ENCODE assay signal across 25 mouse cellular contexts in genomic region chr11:77483043-77483442, GRCm38 (mm10). TPM values are rescaled to one million over a fixed set of nuclear protein-coding genes. Genes with fewer than 3 reads are reported as not detected.
DNase-seq lines count a peak whose midpoint lies in the region; ATAC-seq and TF ChIP-seq lines count a peak whose summit lies in the region.
"Had no signal": no experiment of that assay in that cellular context is flagged by ENCODE, and none has a peak within 500 bp of the region (broad histone marks: within the 10 kb centered on the region; RNA-seq: fewer than 3 reads in every experiment).

No protein-coding gene starts in this region.

- no peak overlapping the region for H3K9ac ChIP-seq in stomach, postnatal 0 days (ENCODE audit: low read length)
- H3K9ac ChIP-seq: embryonic facial prominence, embryonic 12.5 days; forebrain, postnatal 0 days; intestine, embryonic 15.5 days; limb, embryonic 13.5 days; liver, embryonic 12.5 days; neural tube, embryonic 12.5 days had no signal

- WGBS in stomach, postnatal 0 days: 72% methylated on average over 3 of the region's 3 CpGs

- TF ChIP-seq EP300 in stomach, postnatal 0 days (optimal IDR thresholded peaks at IDR 0.05): no peak

- no peak for ATAC-seq in stomach, postnatal 0 days (ENCODE audit: low FRiP score, low TSS enrichment)
- ATAC-seq: forebrain, postnatal 0 days; hindbrain, embryonic 16.5 days; intestine, embryonic 15.5 days; liver, embryonic 12.5 days; Patski had no signal

- H3K4me3 ChIP-seq in stomach, postnatal 0 days (ENCODE audit: low read depth, low read length): no peak overlapping the region
- H3K4me3 ChIP-seq: embryonic facial prominence, embryonic 12.5 days; intestine, embryonic 15.5 days; limb, embryonic 13.5 days; liver, embryonic 12.5 days; megakaryocyte, embryonic 14.5 days; neural tube, embryonic 12.5 days had no signal

- H3K36me3 ChIP-seq in stomach, postnatal 0 days (ENCODE audit: control insufficient read depth, insufficient read depth, low read length): no peaks in the 10 kb centered on the region
- H3K36me3 ChIP-seq: embryonic facial prominence, embryonic 12.5 days; intestine, embryonic 15.5 days; limb, embryonic 13.5 days; liver, embryonic 12.5 days; neural tube, embryonic 12.5 days had no signal

- intact Hi-C loops in gastrocnemius, postnatal 36 days (cut with DNase I): no loop called here

- H3K9me3 ChIP-seq in stomach, postnatal 0 days (ENCODE audit: control insufficient read depth, low read length): no peaks in the 10 kb centered on the region
- H3K9me3 ChIP-seq: embryonic facial prominence, embryonic 12.5 days; intestine, embryonic 15.5 days; limb, embryonic 13.5 days; liver, embryonic 12.5 days; megakaryocyte, embryonic 14.5 days; neural tube, embryonic 12.5 days had no signal

- H3K27me3 ChIP-seq in stomach, postnatal 0 days (ENCODE audit: control insufficient read depth, insufficient read depth, low read length): no peaks in the 10 kb centered on the region
- H3K27me3 ChIP-seq: embryonic facial prominence, embryonic 12.5 days; intestine, embryonic 15.5 days; limb, embryonic 13.5 days; neural tube, embryonic 12.5 days; Patski had no signal

- no peak overlapping the region for H3K4me2 ChIP-seq in stomach, postnatal 0 days (replicated peaks; ENCODE audit: low read depth)
- H3K4me2 ChIP-seq: embryonic facial prominence, embryonic 12.5 days; intestine, embryonic 15.5 days; limb, embryonic 13.5 days; liver, embryonic 12.5 days; neural tube, embryonic 12.5 days had no signal

- H3K4me1 ChIP-seq in stomach, postnatal 0 days (replicated peaks; ENCODE audit: control insufficient read depth, insufficient read depth): peaks cover 5% of the 10 kb centered on the region; the same call in 1 of the 2 replicates

- DNase-seq in gastrocnemius, postnatal 10 days: peak; percentile 3
- no peak for DNase-seq in gastrocnemius, postnatal 36 days
- DNase-seq in 3134 (ENCODE audit: extremely low read depth, insufficient read length, low spot score) (peak; percentile 66), 3T3-L1 (ENCODE audit: low read depth, low spot score) (peak; percentile 51)
- DNase-seq in cerebellum, postnatal 25 days: peak; percentile 40 to 60
- no peak for DNase-seq in stomach, postnatal 0 days (ENCODE audit: low spot score)
- DNase-seq in urinary bladder, postnatal 36 days (ENCODE audit: low spot score in 2 of 2): no peak
- DNase-seq: adrenal gland, adult 8-10 months; forebrain, postnatal 0 days; heart, postnatal 4 days; kidney, adult 9 months; kidney, postnatal 14 days; lung, adult 18-20 months; midbrain, embryonic 14.5 days; right cerebral cortex, postnatal 14 days; thymus, postnatal 36 days had no signal

- TF ChIP-seq CTCF in stomach, postnatal 0 days (IDR thresholded peaks at IDR 0.05; ENCODE audit: low read depth): no peak

- no peak overlapping the region for H3K27ac ChIP-seq in stomach, postnatal 0 days (replicated peaks)
- H3K27ac ChIP-seq: embryonic facial prominence, embryonic 12.5 days; intestine, embryonic 15.5 days; limb, embryonic 13.5 days; liver, embryonic 12.5 days; neural tube, embryonic 12.5 days had no signal

RNA-seq across cellular contexts. Expression of gene Ankrd13b, which starts 6.4 kb away (rescaled TPM):
- 1 to 10 TPM; 7.2 to 9.3 TPM for total RNA-seq in gastrocnemius, postnatal 10 days (2021)
- 1 to 10 TPM; 7.3 to 8.3 TPM for total RNA-seq in gastrocnemius, postnatal 36 days (2021)
- 2.4 and 3.0 TPM in 2 replicates for polyA plus RNA-seq in stomach, postnatal 0 days (2015; fragmentation: Nextera tagmentation; extraction: Ambion mirVana)

RNA-seq across cellular contexts. Expression of gene Git1, which starts 10.3 kb away (rescaled TPM):
- total RNA-seq in gastrocnemius, postnatal 10 days (2021): 10 to 100 TPM; 31.5 to 39.9 TPM
- 10 to 100 TPM; 23.9 to 25.5 TPM for total RNA-seq in gastrocnemius, postnatal 36 days (2021)
- polyA plus RNA-seq in stomach, postnatal 0 days (2015; fragmentation: Nextera tagmentation; extraction: Ambion mirVana): 5.9 and 7.9 TPM in 2 replicates

RNA-seq across cellular contexts. Expression of gene Coro6, which starts 20.8 kb away (rescaled TPM):
- total RNA-seq in gastrocnemius, postnatal 10 days (2021): 10 to 100 TPM; 61.7 to 67.7 TPM
- total RNA-seq in gastrocnemius, postnatal 36 days (2021): 100 to 1,000 TPM; 140 to 181 TPM
- polyA plus RNA-seq in stomach, postnatal 0 days (2015; fragmentation: Nextera tagmentation; extraction: Ambion mirVana): 0.11 and 0.22 TPM in 2 replicates
- polyA plus RNA-seq: CD4-positive, CD25-positive, alpha-beta regulatory T cell, adult 4 months; liver, embryonic 12.5 days had no signal

RNA-seq across cellular contexts. Expression of gene Abhd15, which starts 31.9 kb away (rescaled TPM):
- under 1 TPM; 0.70 to 0.81 TPM for total RNA-seq in gastrocnemius, postnatal 10 days (2021)
- under 1 TPM; 0.28 to 0.52 TPM for total RNA-seq in gastrocnemius, postnatal 36 days (2021)
- polyA plus RNA-seq in stomach, postnatal 0 days (2015; fragmentation: Nextera tagmentation; extraction: Ambion mirVana): 1.8 and 1.9 TPM in 2 replicates

RNA-seq across cellular contexts. Expression of gene Trp53i13, which starts 32.7 kb away (rescaled TPM):
- 10 to 100 TPM in 1 of 2 experiments, 1 to 10 TPM in 1; 7.7 to 10.0 TPM for total RNA-seq in gastrocnemius, postnatal 10 days (2021)
- total RNA-seq in gastrocnemius, postnatal 36 days (2021): 1 to 10 TPM; 2.9 to 3.6 TPM
- polyA plus RNA-seq in stomach, postnatal 0 days (2015; fragmentation: Nextera tagmentation; extraction: Ambion mirVana): 19.5 and 20.9 TPM in 2 replicates

Comparison
In these comparisons a context has a peak if more than half of its experiments do, and no peak if none do; other contexts are left out.
1. DNase-seq: peak in gastrocnemius, postnatal 10 days (single experiment), 3134 (single experiment), 3T3-L1 (single experiment) and cerebellum, postnatal 25 days (2 of 2); none in gastrocnemius, postnatal 36 days (0 of 2), stomach, postnatal 0 days (single experiment) and urinary bladder, postnatal 36 days (0 of 2).